Mouse (Mus musculus): ENCODE results near the gene Brca1.

GRCm38 (mm10) chr11:101553354-101553930 is 1.7 kb upstream of the Brca1 start:
- TF ChIP-seq MAFK (IDR thresholded peaks at IDR 0.05; ENCODE audit: insufficient read depth, low read depth, low read length) (no peak), ZNF384 (IDR thresholded peaks at IDR 0.05; ENCODE audit: low read depth, low read length) (no peak)

Measured in ES-E14 (cell line).